29 mouse cellular contexts compared by ENCODE assay signal in genomic region chr13:56700981-56701380, GRCm38 (mm10). TPM values are rescaled to one million over a fixed set of nuclear protein-coding genes. Genes with fewer than 3 reads are reported as not detected.
A peak's percentile ranks its signal among the peaks of the same experiment; 100 is the strongest.
DNase-seq lines count a peak whose midpoint lies in the region; ATAC-seq and TF ChIP-seq lines count a peak whose summit lies in the region.
"Had no signal": no experiment of that assay in that cellular context is flagged by ENCODE, and none has a peak within 500 bp of the region (broad histone marks: within the 10 kb centered on the region; RNA-seq: fewer than 3 reads in every experiment).

No protein-coding gene starts in this region.

- WGBS in limb, embryonic 10.5 days: 65% methylated on average over 1 of the region's 1 CpGs
- 27% methylated on average over 1 of the region's 1 CpGs for WGBS in limb, embryonic 12.5 days
- 85% methylated on average over 1 of the region's 1 CpGs for WGBS in lung, adult 2 months

- H3K27ac ChIP-seq in limb, embryonic 10.5 days: peak overlapping the region; percentile 46; the same call in 1 of the 2 replicates
- H3K27ac ChIP-seq in limb, embryonic 12.5 days: peak overlapping the region; percentile 99
- H3K27ac ChIP-seq: embryonic facial prominence, embryonic 13.5 days; forebrain, embryonic 12.5 days; forebrain, embryonic 15.5 days; hindbrain, embryonic 12.5 days; hindbrain, embryonic 15.5 days had no signal

- TF ChIP-seq POLR2A in lung, adult 2 months (IDR thresholded peaks at IDR 0.05; ENCODE audit: borderline replicate concordance, extremely low read depth, low read depth, low read length): no peak

- H3K9ac ChIP-seq in limb, embryonic 12.5 days (replicated peaks): no peak overlapping the region
- H3K9ac ChIP-seq: embryonic facial prominence, embryonic 13.5 days; forebrain, embryonic 12.5 days; forebrain, embryonic 15.5 days; hindbrain, embryonic 12.5 days; hindbrain, embryonic 15.5 days had no signal

- peak; percentile 64 for DNase-seq in heart, adult 11 months
- DNase-seq in heart, adult 18-20 months: no peak
- DNase-seq in limb, embryonic 10.5 days (ENCODE audit: low spot score): no peak
- no peak for DNase-seq in B cell, adult 2 months
- DNase-seq in lung, adult 2 months: no peak
- DNase-seq: adrenal gland, postnatal 14 days; cerebellum, adult 18-20 months; cerebellum, adult 9-11 months; cerebellum, postnatal 25 days; embryo, embryonic 11 days; gastrocnemius, postnatal 25 days had no signal

- no peaks in the 10 kb centered on the region for H3K9me3 ChIP-seq in limb, embryonic 10.5 days (replicated peaks)
- no peaks in the 10 kb centered on the region for H3K9me3 ChIP-seq in limb, embryonic 12.5 days
- H3K9me3 ChIP-seq: embryonic facial prominence, embryonic 13.5 days; forebrain, embryonic 12.5 days; forebrain, embryonic 15.5 days; hindbrain, embryonic 12.5 days; hindbrain, embryonic 15.5 days had no signal

- no peak for ATAC-seq in limb, embryonic 12.5 days (ENCODE audit: insufficient number of reproducible peaks, insufficient read depth, low FRiP score, low TSS enrichment, low read depth)
- ATAC-seq: forebrain, embryonic 15.5 days; Patski had no signal

- peaks cover 71% of the 10 kb centered on the region for H3K4me1 ChIP-seq in limb, embryonic 10.5 days
- peaks cover 84% of the 10 kb centered on the region for H3K4me1 ChIP-seq in limb, embryonic 12.5 days (replicated peaks)
- peaks cover 8% of the 10 kb centered on the region for H3K4me1 ChIP-seq in lung, adult 2 months (ENCODE audit: control insufficient read depth, insufficient read depth, low read length)

- no peaks in the 10 kb centered on the region for H3K27me3 ChIP-seq in limb, embryonic 10.5 days (ENCODE audit: low read depth, poor library complexity, severe bottlenecking)
- H3K27me3 ChIP-seq in limb, embryonic 12.5 days: no peaks in the 10 kb centered on the region
- H3K27me3 ChIP-seq: embryonic facial prominence, embryonic 13.5 days; forebrain, embryonic 12.5 days; forebrain, embryonic 15.5 days; hindbrain, embryonic 12.5 days; hindbrain, embryonic 15.5 days; Patski had no signal

- H3K36me3 ChIP-seq in limb, embryonic 10.5 days: peaks cover 3% of the 10 kb centered on the region
- 0 out of 2 replicates have a peak, but pooled peaks cover 2% of the 10 kb centered on the region for H3K36me3 ChIP-seq in limb, embryonic 12.5 days
- H3K36me3 ChIP-seq: forebrain, embryonic 12.5 days; forebrain, embryonic 15.5 days; hindbrain, embryonic 15.5 days had no signal

- no peak overlapping the region for H3K4me3 ChIP-seq in limb, embryonic 10.5 days
- H3K4me3 ChIP-seq in limb, embryonic 12.5 days (replicated peaks): no peak overlapping the region
- H3K4me3 ChIP-seq in lung, adult 2 months (replicated peaks; ENCODE audit: extremely low read depth, low read depth, low read length): no peak overlapping the region
- H3K4me3 ChIP-seq: embryonic facial prominence, embryonic 10.5 days; embryonic facial prominence, embryonic 13.5 days; erythroblast, embryonic 14.5 days; forebrain, embryonic 12.5 days; forebrain, embryonic 15.5 days; hindbrain, embryonic 12.5 days; hindbrain, embryonic 15.5 days had no signal

- no peak for TF ChIP-seq CTCF in lung, adult 2 months (IDR thresholded peaks at IDR 0.05; ENCODE audit: insufficient read depth, low read length)

- peak overlapping the region; percentile 78 for H3K4me2 ChIP-seq in limb, embryonic 12.5 days
- H3K4me2 ChIP-seq: embryonic facial prominence, embryonic 13.5 days; forebrain, embryonic 12.5 days; forebrain, embryonic 15.5 days; heart, embryonic 11.5 days; hindbrain, embryonic 12.5 days; hindbrain, embryonic 15.5 days had no signal

RNA-seq across cellular contexts. Expression of gene Smad5, which starts 1.8 kb away (rescaled TPM):
- 10 to 100 TPM; 26.6 to 26.9 TPM for total RNA-seq in heart, adult 18-20 months (2021)
- 42.1 and 52.3 TPM in 2 replicates for polyA plus RNA-seq in limb, embryonic 10.5 days (2016; fragmentation: Nextera tagmentation; extraction: Ambion mirVana)
- polyA plus RNA-seq in limb, embryonic 12.5 days (2016; fragmentation: Nextera tagmentation; extraction: Ambion mirVana): 52.6 and 56.3 TPM in 2 replicates
- 20.3 and 27.1 TPM in 2 replicates for polyA plus RNA-seq in lung, adult 2 months (2012; rRNA removed)

RNA-seq across cellular contexts. Expression of gene Gm45623, which starts 52.6 kb away (rescaled TPM):
- total RNA-seq in heart, adult 18-20 months (2021): not detected
- polyA plus RNA-seq in limb, embryonic 10.5 days (2016; fragmentation: Nextera tagmentation; extraction: Ambion mirVana): not detected in 2 replicates
- not detected in 2 replicates for polyA plus RNA-seq in limb, embryonic 12.5 days (2016; fragmentation: Nextera tagmentation; extraction: Ambion mirVana)
- polyA plus RNA-seq in lung, adult 2 months (2012; rRNA removed): 0.07 and 0.12 TPM in 2 replicates
- total RNA-seq: adrenal gland, adult 18-20 months; adrenal gland, postnatal 14 days; ES-E14; gastrocnemius, adult 8-10 months; gastrocnemius, postnatal 25 days; heart, adult 8-10 months; heart, postnatal 25 days; hematopoietic stem cell, adult 5-6 weeks had no signal
- polyA plus RNA-seq: erythroblast, embryonic 14.5 days; heart, embryonic 14.5 days; heart, postnatal 0 days; hindbrain, embryonic 12.5 days; Patski had no signal
